Mouse (Mus musculus): ENCODE results near the gene Gpr4. TPM values are rescaled to one million over a fixed set of nuclear protein-coding genes. Genes with fewer than 3 reads are reported as not detected.

Gene Gpr4
- polyA plus RNA-seq, 1 experiment from 2014 or later = 4.0 TPM

GRCm38 (mm10) chr7:19245083-19245482, 32.7 kb downstream of the Gpr4 start:
- no peak overlapping the region for H3K27ac ChIP-seq (ENCODE audit: low read length)
- no peaks in the 10 kb centered on the region for H3K9me3 ChIP-seq (ENCODE audit: low read length)
- no peak for ATAC-seq (ENCODE audit: low FRiP score, low TSS enrichment)
- H3K27me3 ChIP-seq (ENCODE audit: insufficient read depth, low read length) = no peaks in the 10 kb centered on the region
- H3K4me1 ChIP-seq (ENCODE audit: insufficient read depth, low read length) = no peaks in the 10 kb centered on the region
- H3K36me3 ChIP-seq (ENCODE audit: insufficient read depth, low read length) = peaks cover 18% of the 10 kb centered on the region
- 76% methylated on average over 3 of the region's 3 CpGs for WGBS
- no peak overlapping the region for H3K4me2 ChIP-seq (replicated peaks; ENCODE audit: low read depth, low read length)
- H3K9ac ChIP-seq (replicated peaks; ENCODE audit: low read length) = no peak overlapping the region
- H3K4me3 ChIP-seq (ENCODE audit: low read length) = no peak overlapping the region

GRCm38 (mm10) chr7:19246855-19247254, 34.5 kb downstream of the Gpr4 start:
- ATAC-seq (ENCODE audit: low FRiP score, low TSS enrichment) = no peak

DNA sequence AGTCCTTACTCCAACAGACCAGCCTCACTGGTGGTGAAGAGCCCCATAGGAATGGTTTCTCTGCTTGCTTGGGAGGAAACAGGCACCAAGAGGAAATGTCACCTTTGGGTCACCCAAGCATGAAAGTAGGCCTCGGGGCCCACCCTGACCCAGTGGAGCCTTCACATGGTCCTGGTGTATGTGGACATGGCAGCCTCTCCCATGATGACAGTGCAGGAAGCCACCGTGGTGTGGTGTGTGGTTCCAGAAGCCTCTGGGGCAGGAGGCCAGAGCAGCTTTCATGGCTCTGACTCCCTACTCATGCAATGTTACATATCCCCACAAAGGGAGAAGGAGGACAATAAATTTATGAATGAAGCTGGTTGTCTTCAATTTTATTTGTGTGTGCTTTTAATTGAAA, 35.2 kb downstream of the Gpr4 start:
- no peak for ATAC-seq (ENCODE audit: low FRiP score, low TSS enrichment)
- H3K9ac ChIP-seq (replicated peaks; ENCODE audit: low read length) = no peak overlapping the region
- no peak overlapping the region for H3K4me2 ChIP-seq (replicated peaks; ENCODE audit: low read depth, low read length)
- H3K9me3 ChIP-seq (ENCODE audit: low read length) = no peaks in the 10 kb centered on the region
- H3K27me3 ChIP-seq (ENCODE audit: insufficient read depth, low read length) = no peaks in the 10 kb centered on the region
- WGBS = 88% methylated on average over 2 of the region's 2 CpGs
- peaks cover 18% of the 10 kb centered on the region for H3K36me3 ChIP-seq (ENCODE audit: insufficient read depth, low read length)
- H3K4me1 ChIP-seq (ENCODE audit: insufficient read depth, low read length) = no peaks in the 10 kb centered on the region
- H3K27ac ChIP-seq (ENCODE audit: low read length) = no peak overlapping the region
- no peak overlapping the region for H3K4me3 ChIP-seq (ENCODE audit: low read length)

More at GRCm38 (mm10) chr7:19246855-19247254, 34.5 kb downstream of the Gpr4 start:
- Histone ChIP-seq H3K9me3 (ENCODE audit: low read length) (no peaks in the 10 kb centered on the region), H3K36me3 (ENCODE audit: insufficient read depth, low read length) (peaks cover 18% of the 10 kb centered on the region), H3K27ac (ENCODE audit: low read length) (no peak overlapping the region), H3K4me1 (ENCODE audit: insufficient read depth, low read length) (no peaks in the 10 kb centered on the region), H3K9ac (replicated peaks; ENCODE audit: low read length) (no peak overlapping the region), H3K27me3 (ENCODE audit: insufficient read depth, low read length) (no peaks in the 10 kb centered on the region), H3K4me3 (ENCODE audit: low read length) (no peak overlapping the region), H3K4me2 (replicated peaks; ENCODE audit: low read depth, low read length) (no peak overlapping the region)
- 93% methylated on average over 1 of the region's 1 CpGs for WGBS

DNA sequence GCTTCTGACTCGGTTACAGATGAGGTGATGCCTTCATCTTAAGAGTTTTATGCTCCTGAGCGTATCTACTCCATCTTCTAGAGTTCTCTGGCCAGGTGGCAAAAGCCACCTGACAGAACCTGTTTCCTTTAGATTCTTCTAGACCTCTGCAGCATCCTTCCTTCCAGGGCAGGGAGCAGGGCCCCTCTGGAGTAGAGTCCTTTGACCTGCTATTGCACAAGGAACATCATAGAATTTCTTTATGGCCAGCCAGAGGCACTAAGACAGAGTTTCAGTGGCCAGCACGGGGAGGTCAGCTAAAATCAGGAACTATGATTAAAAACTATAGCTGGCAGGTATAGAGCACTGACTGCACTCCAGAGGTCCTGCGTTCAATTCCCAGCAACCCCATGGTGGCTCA, 39.7 kb downstream of the Gpr4 start:
- H3K27ac ChIP-seq (ENCODE audit: low read length) = no peak overlapping the region
- H3K4me1 ChIP-seq (ENCODE audit: insufficient read depth, low read length) = no peaks in the 10 kb centered on the region
- no peaks in the 10 kb centered on the region for H3K27me3 ChIP-seq (ENCODE audit: insufficient read depth, low read length)
- no peak overlapping the region for H3K9ac ChIP-seq (replicated peaks; ENCODE audit: low read length)
- H3K4me2 ChIP-seq (replicated peaks; ENCODE audit: low read depth, low read length) = no peak overlapping the region
- ATAC-seq (ENCODE audit: low FRiP score, low TSS enrichment) = no peak
- WGBS = 77% methylated on average over 4 of the region's 4 CpGs
- peaks cover 22% of the 10 kb centered on the region; the same call in 1 of the 2 replicates for H3K36me3 ChIP-seq (ENCODE audit: insufficient read depth, low read length)
- H3K9me3 ChIP-seq (ENCODE audit: low read length) = no peaks in the 10 kb centered on the region
- no peak overlapping the region for H3K4me3 ChIP-seq (ENCODE audit: low read length)

- no peak overlapping the region for H3K4me2 ChIP-seq (replicated peaks; ENCODE audit: low read depth, low read length)
- H3K4me1 ChIP-seq (ENCODE audit: insufficient read depth, low read length) = no peaks in the 10 kb centered on the region
- 70% methylated on average over 5 of the region's 5 CpGs for WGBS
- peaks cover 28% of the 10 kb centered on the region for H3K36me3 ChIP-seq (ENCODE audit: insufficient read depth, low read length)
- no peak overlapping the region for H3K9ac ChIP-seq (replicated peaks; ENCODE audit: low read length)
- H3K4me3 ChIP-seq (ENCODE audit: low read length) = no peak overlapping the region
- no peaks in the 10 kb centered on the region for H3K9me3 ChIP-seq (ENCODE audit: low read length)
- no peak overlapping the region for H3K27ac ChIP-seq (ENCODE audit: low read length)
- no peak for ATAC-seq (ENCODE audit: low FRiP score, low TSS enrichment)
- no peaks in the 10 kb centered on the region for H3K27me3 ChIP-seq (ENCODE audit: insufficient read depth, low read length)
Measured at GRCm38 (mm10) chr7:19253437-19253836, 41.1 kb downstream of the Gpr4 start.

- no peak overlapping the region for H3K27ac ChIP-seq (ENCODE audit: low read length)
- peaks cover 46% of the 10 kb centered on the region for H3K36me3 ChIP-seq (ENCODE audit: insufficient read depth, low read length)
Measured at GRCm38 (mm10) chr7:19255395-19255794, 43.1 kb downstream of the Gpr4 start.

GRCm38 (mm10) chr7:19256567-19256966, 44.2 kb downstream of the Gpr4 start:
- no peak overlapping the region for H3K4me2 ChIP-seq (replicated peaks; ENCODE audit: low read depth, low read length)
- no peaks in the 10 kb centered on the region for H3K27me3 ChIP-seq (ENCODE audit: insufficient read depth, low read length)
- H3K27ac ChIP-seq (ENCODE audit: low read length) = no peak overlapping the region
- ATAC-seq (ENCODE audit: low FRiP score, low TSS enrichment) = no peak
- no peak overlapping the region for H3K4me3 ChIP-seq (ENCODE audit: low read length)
- no peaks in the 10 kb centered on the region for H3K4me1 ChIP-seq (ENCODE audit: insufficient read depth, low read length)
- H3K36me3 ChIP-seq (ENCODE audit: insufficient read depth, low read length) = peaks cover 56% of the 10 kb centered on the region
- H3K9me3 ChIP-seq (ENCODE audit: low read length) = no peaks in the 10 kb centered on the region
- 76% methylated on average over 7 of the region's 7 CpGs for WGBS
- H3K9ac ChIP-seq (replicated peaks; ENCODE audit: low read length) = no peak overlapping the region

More at GRCm38 (mm10) chr7:19255395-19255794, 43.1 kb downstream of the Gpr4 start:
- Histone ChIP-seq H3K27me3 (ENCODE audit: insufficient read depth, low read length) (no peaks in the 10 kb centered on the region), H3K9me3 (ENCODE audit: low read length) (no peaks in the 10 kb centered on the region), H3K4me1 (ENCODE audit: insufficient read depth, low read length) (no peaks in the 10 kb centered on the region), H3K9ac (replicated peaks; ENCODE audit: low read length) (no peak overlapping the region), H3K4me3 (ENCODE audit: low read length) (no peak overlapping the region), H3K4me2 (replicated peaks; ENCODE audit: low read depth, low read length) (no peak overlapping the region)
- no peak for ATAC-seq (ENCODE audit: low FRiP score, low TSS enrichment)
- WGBS = 82% methylated on average over 15 of the region's 17 CpGs

DNA sequence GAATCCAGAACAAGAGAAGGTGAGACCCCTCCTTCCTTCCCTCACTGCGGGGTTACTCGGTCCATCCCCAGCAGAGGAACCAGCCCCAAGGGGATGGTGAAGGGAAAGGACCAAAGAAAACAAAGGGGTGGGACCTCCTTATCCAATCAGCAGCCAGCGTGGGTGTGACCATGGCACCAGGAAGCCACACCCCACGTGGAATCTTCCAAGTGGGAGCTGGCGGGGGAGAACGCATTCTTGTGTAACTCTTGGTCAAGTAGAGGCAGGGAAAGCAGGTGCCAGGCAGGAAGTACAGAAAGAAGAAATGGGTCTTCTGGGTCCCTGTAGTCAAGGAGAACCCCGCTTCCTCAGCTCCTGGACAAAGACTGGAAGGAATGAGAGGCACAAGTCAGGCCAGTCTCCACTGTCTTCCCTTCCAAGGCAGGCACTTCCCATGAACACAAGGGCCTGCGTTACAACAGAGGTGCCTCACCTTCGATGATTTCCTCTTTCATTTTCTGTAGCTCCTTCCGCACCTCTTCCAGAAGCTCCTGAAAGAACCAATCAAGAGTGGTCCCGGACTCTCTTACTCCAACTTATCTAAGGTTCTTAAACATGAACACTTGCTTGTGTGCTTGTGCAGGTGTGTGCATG, 45.2 kb downstream of the Gpr4 start:
- Histone ChIP-seq H3K36me3 (ENCODE audit: insufficient read depth, low read length) (peaks cover 62% of the 10 kb centered on the region), H3K4me2 (replicated peaks; ENCODE audit: low read depth, low read length) (no peak overlapping the region), H3K27ac (ENCODE audit: low read length) (no peak overlapping the region), H3K4me1 (ENCODE audit: insufficient read depth, low read length) (no peaks in the 10 kb centered on the region), H3K4me3 (ENCODE audit: low read length) (no peak overlapping the region), H3K9me3 (ENCODE audit: low read length) (no peaks in the 10 kb centered on the region), H3K9ac (replicated peaks; ENCODE audit: low read length) (no peak overlapping the region), H3K27me3 (ENCODE audit: insufficient read depth, low read length) (no peaks in the 10 kb centered on the region)
- peak; percentile 73; the same call in 1 of the 2 replicates for ATAC-seq (ENCODE audit: low FRiP score, low TSS enrichment)
- WGBS = 41% methylated on average over 11 of the region's 11 CpGs

- Histone ChIP-seq H3K9me3 (ENCODE audit: low read length) (no peaks in the 10 kb centered on the region), H3K4me3 (ENCODE audit: low read length) (no peak overlapping the region), H3K4me1 (ENCODE audit: insufficient read depth, low read length) (no peaks in the 10 kb centered on the region), H3K27ac (ENCODE audit: low read length) (no peak overlapping the region), H3K4me2 (replicated peaks; ENCODE audit: low read depth, low read length) (no peak overlapping the region), H3K36me3 (ENCODE audit: insufficient read depth, low read length) (peaks cover 66% of the 10 kb centered on the region), H3K9ac (replicated peaks; ENCODE audit: low read length) (no peak overlapping the region), H3K27me3 (ENCODE audit: insufficient read depth, low read length) (no peaks in the 10 kb centered on the region)
- WGBS = 71% methylated on average over 3 of the region's 3 CpGs
- ATAC-seq (ENCODE audit: low FRiP score, low TSS enrichment) = no peak
Measured at GRCm38 (mm10) chr7:19258336-19258735, 46.0 kb downstream of the Gpr4 start.

DNA sequence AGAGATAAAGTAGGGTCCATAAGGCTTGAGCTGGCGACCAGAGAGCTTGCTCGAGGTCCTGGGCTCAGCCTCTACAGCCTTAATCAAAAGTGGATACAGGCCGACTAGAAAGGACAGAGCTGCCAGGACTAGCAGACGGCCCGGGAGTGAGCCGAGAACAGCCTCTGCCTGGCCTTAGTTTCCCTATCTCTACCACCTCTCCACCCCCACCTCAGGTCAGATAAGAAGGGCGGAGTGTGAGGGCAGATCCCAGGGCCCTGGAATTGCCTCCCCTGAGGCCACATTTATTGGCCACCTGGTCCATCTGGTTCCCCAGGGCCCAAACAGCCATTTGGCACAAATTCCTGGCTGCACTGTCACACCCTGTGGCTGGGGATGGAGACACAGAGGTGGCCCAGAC, 52.8 kb downstream of the Gpr4 start:
- ATAC-seq (ENCODE audit: low FRiP score, low TSS enrichment) = no peak
- Histone ChIP-seq H3K27me3 (ENCODE audit: insufficient read depth, low read length) (no peaks in the 10 kb centered on the region), H3K4me3 (ENCODE audit: low read length) (no peak overlapping the region), H3K27ac (ENCODE audit: low read length) (no peak overlapping the region), H3K9me3 (ENCODE audit: low read length) (no peaks in the 10 kb centered on the region), H3K9ac (replicated peaks; ENCODE audit: low read length) (no peak overlapping the region), H3K4me2 (replicated peaks; ENCODE audit: low read depth, low read length) (no peak overlapping the region), H3K36me3 (ENCODE audit: insufficient read depth, low read length) (peaks cover 46% of the 10 kb centered on the region), H3K4me1 (ENCODE audit: insufficient read depth, low read length) (peaks cover 38% of the 10 kb centered on the region)
- 56% methylated on average over 7 of the region's 7 CpGs for WGBS
